Mouse (Mus musculus) hindbrain, postnatal 0 days (tissue): ENCODE measurements around the gene Scgb2b27. TPM values are rescaled to one million over a fixed set of nuclear protein-coding genes. Genes with fewer than 3 reads are reported as not detected.
"Not testable (repeated sequence)": the region's sequence is repeated elsewhere in the genome, so short reads cannot be mapped to it uniquely, and the experiment has no call there.

Experiments used
- ATAC-seq: fragments of 200-750 bp; cut with Nextera tagmentation; 2 replicates; pipeline ENCODE4 v1.8.0; 2017; ENCODE audit warnings: mild to moderate bottlenecking, moderate TSS enrichment, moderate library complexity
- DNase-seq: peaks from one replicate; pipeline ENCODE4 v3.0.0-alpha.2; 2015; ENCODE audit warnings: low spot score
- H3K27ac ChIP-seq: fragments of 300-500 bp; sonication (generic); 2 replicates; pipeline ENCODE4 v1.5.1; 2014; ENCODE audit warnings: mild to moderate bottlenecking
- H3K27me3 ChIP-seq: fragments of 300-500 bp; sonication (generic); 2 replicates; pipeline ENCODE4 v1.6.1; 2014; ENCODE audit warnings: low read length, mixed read lengths; ENCODE audit not compliant: insufficient read depth
- H3K36me3 ChIP-seq: fragments of 300-500 bp; sonication (generic); 2 replicates; pipeline ENCODE4 v1.6.1; 2014; ENCODE audit warnings: low read length, mixed read lengths; ENCODE audit not compliant: insufficient read depth
- H3K4me1 ChIP-seq: fragments of 300-500 bp; sonication (generic); 2 replicates; pipeline ENCODE4 v1.6.1; 2014; ENCODE audit warnings: antibody characterized with exemption, low read length, mixed read lengths; ENCODE audit not compliant: insufficient read depth
- H3K4me2 ChIP-seq: fragments of 300-500 bp; sonication (generic); 2 replicates; pipeline ENCODE4 v1.6.1; 2014; ENCODE audit warnings: low read depth, mild to moderate bottlenecking, low read length, moderate library complexity, mixed read lengths
- H3K4me3 ChIP-seq: fragments of 300-500 bp; sonication (generic); 2 replicates; pipeline ENCODE4 v1.5.1; 2014; ENCODE audit warnings: low read length
- H3K9ac ChIP-seq: fragments of 300-500 bp; sonication (generic); replicated peaks from 2 replicates; pipeline ENCODE4 v1.6.1; 2014; ENCODE audit warnings: mild to moderate bottlenecking, low read length, moderate library complexity, mixed read lengths
- H3K9me3 ChIP-seq: fragments of 300-500 bp; sonication (generic); 2 replicates; pipeline ENCODE4 v1.6.1; 2016; ENCODE audit warnings: low read length, mixed read lengths
- CTCF ChIP-seq: IDR thresholded peaks from 2 replicates; pipeline ENCODE4 v1.5.1; 2016; ENCODE audit warnings: antibody characterized with exemption, control low read depth, low read depth
- WGBS: fragments of 180-500 bp; shearing (Covaris S2); extraction: QIAGEN DNeasy Blood & Tissue Kit; methylation state at CpG from one replicate; pipeline ENCODE4 v1.1.7; 2014; 5-methylcytosine and 5-hydroxymethylcytosine counted together
- polyA plus RNA-seq: library from polyadenylated mRNA; unstranded; fragments of >200 nt; fragmentation: Nextera tagmentation; extraction: Ambion mirVana; gene quantifications from 2 replicates; pipeline ENCODE4 v1.2.1, GENCODE M21; 2015
- total RNA-seq: library from RNA; depleted of rRNA; stranded (reverse); fragments of >200 nt; gene quantifications from 2 replicates; pipeline ENCODE4 v1.2.3, GENCODE M21; 2014; rRNA removed

Gene Scgb2b27
- not detected in 2 replicates for total RNA-seq
- polyA plus RNA-seq, result not detected in 2 replicates

GRCm38 (mm10) chr7:34013842-34014241 lies at the start of gene Scgb2b27:
Gene Scgb2b27 (minus strand): TSS chr7:34013942.
- Histone ChIP-seq H3K9ac (no peak within 1 kb of the TSS), H3K27me3 (no peaks in the 10 kb centered on the region), H3K4me3 (no peak within 1 kb of the TSS), H3K27ac (no peak within 1 kb of the TSS), H3K9me3 (peaks cover 11% of the 10 kb centered on the region; the same call in 1 of the 2 replicates), H3K36me3 (no peaks in the 10 kb centered on the region), H3K4me1 (no peaks in the 10 kb centered on the region), H3K4me2 (no peak within 1 kb of the TSS)
- ATAC-seq (no peak), DNase-seq (no peak)
- TF ChIP-seq CTCF, result no peak
- 68% methylated on average over 4 of the region's 4 CpGs for WGBS

GRCm38 (mm10) chr7:34036076-34036815 lies 22.5 kb upstream of the Scgb2b27 start:
- DNase-seq, result not testable (repeated sequence)
- 89% methylated on average over 11 of the region's 11 CpGs for WGBS

GRCm38 (mm10) chr7:34034579-34034978 lies 20.8 kb upstream of the Scgb2b27 start:
- not testable (repeated sequence) for H3K4me1 ChIP-seq, H3K4me2 ChIP-seq, H3K27me3 ChIP-seq, DNase-seq, H3K9ac ChIP-seq, H3K9me3 ChIP-seq, H3K36me3 ChIP-seq, H3K4me3 ChIP-seq, ATAC-seq, H3K27ac ChIP-seq
- WGBS, result 66% methylated on average over 2 of the region's 4 CpGs

More at GRCm38 (mm10) chr7:34036076-34036815, 22.5 kb upstream of the Scgb2b27 start:
- not testable (repeated sequence) for H3K27me3 ChIP-seq, H3K9me3 ChIP-seq, H3K4me2 ChIP-seq, ATAC-seq, H3K36me3 ChIP-seq, H3K9ac ChIP-seq, H3K4me1 ChIP-seq, H3K27ac ChIP-seq, H3K4me3 ChIP-seq

GRCm38 (mm10) chr7:34030026-34030425 lies 16.3 kb upstream of the Scgb2b27 start:
- H3K4me2 ChIP-seq, result no peak overlapping the region

GRCm38 (mm10) chr7:34027202-34027601 lies 13.5 kb upstream of the Scgb2b27 start:
- H3K4me2 ChIP-seq, H3K9me3 ChIP-seq, DNase-seq, H3K9ac ChIP-seq, H3K27ac ChIP-seq, H3K36me3 ChIP-seq, H3K27me3 ChIP-seq, ATAC-seq, H3K4me3 ChIP-seq, H3K4me1 ChIP-seq: not testable (repeated sequence)
- 81% methylated on average over 9 of the region's 9 CpGs for WGBS

More at GRCm38 (mm10) chr7:34030026-34030425, 16.3 kb upstream of the Scgb2b27 start:
- no peaks in the 10 kb centered on the region for H3K4me1 ChIP-seq
- TF ChIP-seq CTCF, result no peak
- DNase-seq (no peak), ATAC-seq (no peak)
- no peaks in the 10 kb centered on the region for H3K27me3 ChIP-seq
- 91% methylated on average over 11 of the region's 11 CpGs for WGBS
- no peak overlapping the region for H3K27ac ChIP-seq
- peaks cover 4% of the 10 kb centered on the region; the same call in 1 of the 2 replicates for H3K9me3 ChIP-seq
- H3K4me3 ChIP-seq, result no peak overlapping the region
- H3K9ac ChIP-seq, result no peak overlapping the region
- no peaks in the 10 kb centered on the region for H3K36me3 ChIP-seq

- H3K9me3 ChIP-seq, result no peaks in the 10 kb centered on the region
- no peak overlapping the region for H3K27ac ChIP-seq
- 86% methylated on average over 4 of the region's 4 CpGs for WGBS
- no peaks in the 10 kb centered on the region for H3K27me3 ChIP-seq
- H3K4me2 ChIP-seq, result no peak overlapping the region
- no peak for TF ChIP-seq CTCF
- ATAC-seq (no peak), DNase-seq (no peak)
- H3K36me3 ChIP-seq, result no peaks in the 10 kb centered on the region
- no peaks in the 10 kb centered on the region for H3K4me1 ChIP-seq
- no peak overlapping the region for H3K9ac ChIP-seq
- H3K4me3 ChIP-seq, result no peak overlapping the region
Observed at GRCm38 (mm10) chr7:34025641-34026040, 11.9 kb upstream of the Scgb2b27 start.

GRCm38 (mm10) chr7:34021183-34021582 lies 7.4 kb upstream of the Scgb2b27 start, which contains the start of gene Scgb1b27:
Gene Scgb1b27 (plus strand): TSS chr7:34021483.
- not testable (repeated sequence) for ATAC-seq, H3K4me3 ChIP-seq, H3K27me3 ChIP-seq, DNase-seq, H3K9me3 ChIP-seq, H3K27ac ChIP-seq, H3K36me3 ChIP-seq, H3K4me1 ChIP-seq, H3K9ac ChIP-seq, H3K4me2 ChIP-seq
- WGBS, result 89% methylated on average over 1 of the region's 1 CpGs
